Mouse (Mus musculus) kidney, embryonic 14.5 days (tissue): ENCODE data around the gene Dnajc25. TPM values are rescaled to one million over a fixed set of nuclear protein-coding genes. Genes with fewer than 3 reads are reported as not detected.

Experiments
- ATAC-seq: fragments of 200-750 bp; cut with Nextera tagmentation; 2 replicates; pipeline ENCODE4 v1.8.0; 2017; ENCODE audit warnings: moderate number of reproducible peaks, mild to moderate bottlenecking, moderate TSS enrichment, moderate library complexity; ENCODE audit not compliant: low FRiP score, low TSS enrichment
- H3K27ac ChIP-seq: fragments of 300-500 bp; sonication (generic); 2 replicates; pipeline ENCODE4 v1.5.1; 2014; ENCODE audit warnings: low read depth, mild to moderate bottlenecking, low read length, moderate library complexity, mixed read lengths
- H3K27me3 ChIP-seq: fragments of 300-500 bp; sonication (generic); 2 replicates; pipeline ENCODE4 v1.6.1; 2014; ENCODE audit warnings: mild to moderate bottlenecking, low read length; ENCODE audit not compliant: control insufficient read depth, insufficient read depth
- H3K36me3 ChIP-seq: fragments of 300-500 bp; sonication (generic); 2 replicates; pipeline ENCODE4 v1.6.1; 2014; ENCODE audit warnings: low read length, mixed read lengths; ENCODE audit not compliant: control insufficient read depth, insufficient read depth
- H3K4me1 ChIP-seq: fragments of 300-500 bp; sonication (generic); 2 replicates; pipeline ENCODE4 v1.6.1; 2014; ENCODE audit warnings: low read length, mixed read lengths; ENCODE audit not compliant: control insufficient read depth, insufficient read depth
- H3K4me2 ChIP-seq: fragments of 300-500 bp; sonication (generic); replicated peaks from 2 replicates; pipeline ENCODE4 v1.6.1; 2014; ENCODE audit warnings: low read depth, mild to moderate bottlenecking, low read length
- H3K4me3 ChIP-seq: fragments of 300-500 bp; sonication (generic); 2 replicates; pipeline ENCODE4 v1.5.1; 2014; ENCODE audit warnings: mild to moderate bottlenecking, low read length
- H3K9ac ChIP-seq: fragments of 300-500 bp; sonication (generic); 2 replicates; pipeline ENCODE4 v1.6.1; 2014; ENCODE audit warnings: low read depth, mild to moderate bottlenecking, low read length, moderate library complexity
- H3K9me3 ChIP-seq: fragments of 300-500 bp; sonication (generic); 2 replicates; pipeline ENCODE4 v1.6.1; 2016; ENCODE audit warnings: low read length; ENCODE audit not compliant: control insufficient read depth
- WGBS: fragments of 180-500 bp; shearing (Covaris S2); extraction: QIAGEN DNeasy Blood & Tissue Kit; methylation state at CpG from one replicate; pipeline ENCODE4 v1.1.7; 2014; 5-methylcytosine and 5-hydroxymethylcytosine counted together
- polyA plus RNA-seq: library from polyadenylated mRNA; unstranded; fragments of >200 nt; fragmentation: Nextera tagmentation; extraction: Ambion mirVana; gene quantifications from 2 replicates; pipeline ENCODE4 v1.2.1, GENCODE M21; 2014

Gene Dnajc25
- polyA plus RNA-seq, 1 experiment from 2014 or later, result 14.0 TPM

GRCm38 (mm10) chr4:59009696-59010095, 14.8 kb downstream of the Dnajc25 start:
- WGBS, result 85% methylated on average over 4 of the region's 4 CpGs
- H3K4me1 ChIP-seq, result peaks cover 3% of the 10 kb centered on the region; the same call in 1 of the 2 replicates
- H3K27me3 ChIP-seq, result no peaks in the 10 kb centered on the region
- H3K9ac ChIP-seq, result no peak overlapping the region
- no peak overlapping the region for H3K27ac ChIP-seq
- H3K9me3 ChIP-seq, result no peaks in the 10 kb centered on the region
- H3K4me3 ChIP-seq, result no peak overlapping the region
- ATAC-seq, result no peak
- H3K4me2 ChIP-seq, result no peak overlapping the region
- no peaks in the 10 kb centered on the region for H3K36me3 ChIP-seq

DNA sequence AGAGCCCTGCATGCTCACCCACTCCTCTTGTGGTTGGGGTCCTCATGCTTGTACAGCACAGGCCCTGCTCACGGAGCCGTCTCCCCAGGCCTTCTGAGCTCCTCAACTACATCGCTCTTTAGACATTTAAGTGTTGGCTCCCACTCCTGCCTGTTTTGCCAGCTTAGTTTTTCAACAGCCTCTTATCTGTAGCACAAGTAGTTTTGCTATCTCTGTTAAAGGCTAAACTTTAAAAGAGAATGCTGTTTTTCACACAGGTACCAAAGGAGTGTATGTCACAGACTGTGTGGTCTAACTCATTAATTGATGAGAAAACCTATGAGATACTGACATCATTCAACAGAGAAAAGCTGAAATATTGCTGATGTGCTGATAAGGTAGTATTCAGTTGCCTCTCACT, 16.6 kb downstream of the Dnajc25 start:
- Histone ChIP-seq H3K9me3 (no peaks in the 10 kb centered on the region), H3K9ac (no peak overlapping the region), H3K27me3 (no peaks in the 10 kb centered on the region), H3K36me3 (no peaks in the 10 kb centered on the region; the same call in 1 of the 2 replicates), H3K27ac (no peak overlapping the region), H3K4me3 (no peak overlapping the region), H3K4me1 (0 out of 2 replicates have a peak, but pooled peaks cover 2% of the 10 kb centered on the region), H3K4me2 (no peak overlapping the region)
- ATAC-seq, result no peak
- 74% methylated on average over 3 of the region's 3 CpGs for WGBS

GRCm38 (mm10) chr4:59015181-59015580, 20.3 kb downstream of the Dnajc25 start:
- H3K4me3 ChIP-seq, result no peak overlapping the region
- H3K4me2 ChIP-seq, result no peak overlapping the region
- ATAC-seq, result no peak
- WGBS, result 78% methylated on average over 3 of the region's 3 CpGs
- 0 out of 2 replicates have a peak, but pooled peaks cover 2% of the 10 kb centered on the region for H3K4me1 ChIP-seq
- no peak overlapping the region for H3K27ac ChIP-seq
- no peak overlapping the region for H3K9ac ChIP-seq
- H3K9me3 ChIP-seq, result no peaks in the 10 kb centered on the region
- H3K36me3 ChIP-seq, result peaks cover 14% of the 10 kb centered on the region; the same call in 1 of the 2 replicates
- no peaks in the 10 kb centered on the region for H3K27me3 ChIP-seq

- Histone ChIP-seq H3K4me3 (no peak overlapping the region), H3K27ac (no peak overlapping the region), H3K27me3 (no peaks in the 10 kb centered on the region), H3K36me3 (peaks cover 17% of the 10 kb centered on the region; the same call in 1 of the 2 replicates), H3K4me1 (no peaks in the 10 kb centered on the region), H3K4me2 (no peak overlapping the region), H3K9ac (no peak overlapping the region), H3K9me3 (no peaks in the 10 kb centered on the region)
- no peak for ATAC-seq
- 97% methylated on average over 2 of the region's 2 CpGs for WGBS
Measured at GRCm38 (mm10) chr4:59016922-59017321, 22.1 kb downstream of the Dnajc25 start.

DNA sequence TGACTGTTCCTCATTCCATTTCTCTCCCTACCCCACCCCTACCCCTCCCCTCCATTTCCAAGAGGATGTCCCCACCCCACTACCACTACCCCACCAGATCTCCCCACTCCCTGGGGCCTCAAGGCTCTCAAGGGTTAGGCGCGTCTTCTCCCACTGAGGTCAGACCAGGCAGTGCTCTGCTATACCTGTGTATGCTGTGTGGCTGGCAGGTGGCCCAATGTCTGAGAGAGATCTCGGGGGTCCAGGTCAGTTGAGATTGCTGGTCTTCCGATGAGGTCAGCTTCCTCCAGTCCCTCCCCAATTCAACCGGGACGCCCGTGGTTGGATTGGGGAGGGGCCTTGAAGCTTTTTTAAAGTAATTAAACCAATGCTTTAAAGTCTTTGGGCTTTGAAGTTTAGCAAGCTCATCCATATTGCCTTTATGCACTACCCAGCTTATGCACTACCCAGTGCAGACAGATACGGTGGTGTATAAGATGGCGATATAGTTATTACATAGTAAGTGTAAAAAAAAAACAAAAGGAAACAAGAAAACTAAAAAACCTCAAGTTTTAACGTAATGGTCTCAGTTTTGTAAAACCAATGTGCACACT, 39.6 kb downstream of the Dnajc25 start:
- 0 out of 2 replicates have a peak, but pooled peaks cover under 1% of the 10 kb centered on the region for H3K36me3 ChIP-seq
- peak overlapping the region; percentile 83 for H3K4me3 ChIP-seq
- no peak for ATAC-seq
- 78% methylated on average over 10 of the region's 10 CpGs for WGBS
- H3K27ac ChIP-seq, result no peak overlapping the region
- peak overlapping the region; percentile 89; the same call in 1 of the 2 replicates for H3K9ac ChIP-seq
- H3K9me3 ChIP-seq, result no peaks in the 10 kb centered on the region
- H3K4me1 ChIP-seq, result peaks cover 5% of the 10 kb centered on the region
- no peaks in the 10 kb centered on the region; the same call in 1 of the 2 replicates for H3K27me3 ChIP-seq
- peak overlapping the region; percentile 73 for H3K4me2 ChIP-seq

GRCm38 (mm10) chr4:59034918-59035785, 40.3 kb downstream of the Dnajc25 start, which contains the start of gene Gng10:
Gene Gng10, plus strand, starts transcription at chr4:59035088.
- Histone ChIP-seq H3K4me2 (peak within 1 kb of the TSS; percentile 73), H3K9me3 (no peaks in the 10 kb centered on the region), H3K36me3 (peaks cover 4% of the 10 kb centered on the region; the same call in 1 of the 2 replicates), H3K9ac (peak within 1 kb of the TSS; percentile 89), H3K27ac (peak within 1 kb of the TSS; percentile 55; the same call in 1 of the 2 replicates), H3K4me3 (peak within 1 kb of the TSS; percentile 83), H3K27me3 (no peaks in the 10 kb centered on the region; the same call in 1 of the 2 replicates), H3K4me1 (peaks cover 5% of the 10 kb centered on the region)
- WGBS, result 8% methylated on average over 73 of the region's 76 CpGs
- peak; percentile 90 for ATAC-seq

DNA sequence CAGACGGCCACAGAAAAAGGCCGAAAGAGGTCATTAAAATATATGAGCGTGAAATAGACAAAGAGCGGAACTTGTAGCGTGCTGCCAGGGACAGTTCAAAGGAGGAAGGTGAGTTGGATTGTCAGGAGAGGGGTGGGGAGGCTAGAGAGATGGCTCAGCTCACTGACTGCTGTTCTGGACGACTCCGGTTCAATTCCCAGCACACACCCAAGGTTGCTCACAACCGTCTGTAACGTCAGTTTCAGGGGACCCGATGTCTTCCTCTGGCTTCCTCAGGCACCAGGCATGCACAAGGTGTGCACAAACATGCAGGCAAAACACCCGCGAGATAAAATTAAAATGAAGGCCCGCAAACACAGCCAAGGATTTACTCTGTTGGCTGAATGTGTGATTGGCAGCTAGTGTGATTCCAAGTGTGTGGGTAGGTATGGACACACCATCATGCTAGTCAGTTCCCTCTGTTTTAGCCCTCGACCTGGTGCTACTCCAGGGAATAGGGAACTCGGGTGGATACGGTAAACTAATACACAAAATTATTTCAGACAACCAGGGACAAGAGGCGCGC, 41.0 kb downstream of the Dnajc25 start:
- no peak overlapping the region for H3K27ac ChIP-seq
- ATAC-seq, result peak; percentile 29; the same call in 1 of the 2 replicates
- 59% methylated on average over 18 of the region's 18 CpGs for WGBS

DNA sequence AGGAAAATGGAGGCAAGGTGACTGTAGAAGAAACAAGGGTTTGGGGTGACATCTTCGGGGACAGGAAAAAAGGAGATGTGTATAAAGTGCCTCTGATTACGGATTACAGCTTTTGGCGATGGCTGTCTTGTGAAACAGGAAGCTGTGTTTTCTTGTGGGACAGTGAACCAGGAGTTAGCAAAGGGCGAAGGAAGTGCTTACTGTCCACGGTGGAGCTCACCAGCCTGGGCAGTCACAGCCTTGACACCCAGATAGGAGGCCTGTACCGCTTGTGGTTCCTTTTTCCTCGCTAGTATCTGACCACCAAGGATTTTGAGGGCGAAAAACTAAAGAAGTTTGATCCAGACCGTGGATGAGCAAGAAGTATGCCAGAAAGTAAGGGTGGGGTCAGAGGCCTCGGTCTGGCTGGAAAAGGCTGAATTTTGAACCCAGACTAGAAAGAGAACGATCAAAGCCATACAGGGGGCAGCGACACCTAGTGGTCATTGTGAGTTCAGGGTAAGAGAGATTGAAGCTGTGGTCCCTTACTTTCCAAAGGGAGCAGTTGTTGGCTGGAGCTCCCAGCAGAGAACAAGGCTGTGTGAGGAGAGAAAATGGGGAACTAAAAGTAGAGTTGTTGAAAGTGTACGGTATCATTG, 41.7 kb downstream of the Dnajc25 start:
- Histone ChIP-seq H3K4me3 (no peak overlapping the region), H3K27ac (no peak overlapping the region), H3K4me1 (peaks cover 5% of the 10 kb centered on the region), H3K4me2 (0 out of 2 replicates have a peak overlapping the region, but pooled peaks have one; percentile 2), H3K9me3 (no peaks in the 10 kb centered on the region), H3K9ac (no peak overlapping the region), H3K36me3 (peaks cover 4% of the 10 kb centered on the region; the same call in 1 of the 2 replicates), H3K27me3 (no peaks in the 10 kb centered on the region; the same call in 1 of the 2 replicates)
- ATAC-seq, result 0 out of 2 replicates have a peak, but pooled peaks have one; percentile 24
- WGBS, result 52% methylated on average over 13 of the region's 13 CpGs

More for the DNA sequence above, 41.0 kb downstream of the Dnajc25 start:
- Histone ChIP-seq H3K4me2 (peak overlapping the region; percentile 73), H3K9ac (peak overlapping the region; percentile 89), H3K36me3 (peaks cover 4% of the 10 kb centered on the region; the same call in 1 of the 2 replicates), H3K9me3 (no peaks in the 10 kb centered on the region), H3K27me3 (no peaks in the 10 kb centered on the region; the same call in 1 of the 2 replicates), H3K4me1 (peaks cover 5% of the 10 kb centered on the region), H3K4me3 (peak overlapping the region; percentile 83)
